Mouse (Mus musculus) hindbrain, embryonic 10.5 days (tissue): Measurements from ENCODE around the gene Hcls1. TPM values are rescaled to one million over a fixed set of nuclear protein-coding genes. Genes with fewer than 3 reads are reported as not detected.
A peak's percentile ranks its signal among the peaks of the same experiment; 100 is the strongest.

Experiments used
- DNase-seq: peaks from one replicate; pipeline ENCODE4 v3.0.0-alpha.2; 2017; ENCODE audit warnings: low spot score
- H3K27ac ChIP-seq: fragments of 300-500 bp; sonication (generic); 2 replicates; pipeline ENCODE4 v1.5.1; 2016; ENCODE audit warnings: mild to moderate bottlenecking, moderate library complexity
- H3K27me3 ChIP-seq: fragments of 300-500 bp; sonication (generic); 2 replicates; pipeline ENCODE4 v1.6.1; 2016; ENCODE audit warnings: mild to moderate bottlenecking; ENCODE audit not compliant: poor library complexity, insufficient read depth, severe bottlenecking
- H3K36me3 ChIP-seq: fragments of 300-500 bp; sonication (generic); 2 replicates; pipeline ENCODE4 v1.6.1; 2016; ENCODE audit warnings: mild to moderate bottlenecking, moderate library complexity
- H3K4me1 ChIP-seq: fragments of 300-500 bp; sonication (generic); replicated peaks from 2 replicates; pipeline ENCODE4 v1.6.1; 2016; ENCODE audit warnings: mild to moderate bottlenecking
- H3K4me3 ChIP-seq: fragments of 300-500 bp; sonication (generic); 2 replicates; pipeline ENCODE4 v1.5.1; 2016; ENCODE audit warnings: mild to moderate bottlenecking, moderate library complexity
- H3K9me3 ChIP-seq: fragments of 300-500 bp; sonication (generic); 2 replicates; pipeline ENCODE4 v1.6.1; 2016; ENCODE audit warnings: mild to moderate bottlenecking, moderate library complexity
- WGBS: fragments of 180-500 bp; shearing (Covaris S2); methylation state at CpG from one replicate; pipeline ENCODE4 v1.1.7; 2016; 5-methylcytosine and 5-hydroxymethylcytosine counted together
- polyA plus RNA-seq: library from polyadenylated mRNA; unstranded; fragments of >200 nt; fragmentation: Nextera tagmentation; extraction: Ambion mirVana; gene quantifications from 2 replicates; pipeline ENCODE4 v1.2.1, GENCODE M21; 2016

Hcls1 gene
- polyA plus RNA-seq, 1 experiment from 2014 or later = 2.8 TPM

DNA sequence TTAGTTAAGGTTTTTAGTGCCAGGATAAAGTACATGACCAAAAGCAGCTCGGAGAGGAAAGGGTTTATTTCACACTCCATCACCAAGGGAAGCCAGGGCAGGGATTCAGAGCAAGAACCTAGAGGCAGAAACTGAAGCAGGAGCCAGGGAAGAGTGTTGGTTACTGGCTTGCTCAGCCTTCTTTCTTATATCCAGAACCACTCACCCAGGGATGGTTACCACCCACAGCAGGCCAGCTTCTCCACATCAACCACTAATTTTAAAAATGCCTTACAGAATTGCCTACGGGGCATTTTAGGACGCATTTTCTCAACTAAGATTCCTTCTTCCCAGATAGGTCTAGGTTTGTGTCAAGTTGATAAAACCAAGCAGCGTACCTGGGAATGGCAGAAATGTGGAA, 28.6 kb downstream of the Hcls1 start:
- H3K27ac ChIP-seq = no peak overlapping the region
- 90% methylated on average over 4 of the region's 4 CpGs for WGBS
- H3K36me3 ChIP-seq = no peaks in the 10 kb centered on the region
- H3K4me3 ChIP-seq = no peak overlapping the region
- no peaks in the 10 kb centered on the region for H3K9me3 ChIP-seq
- DNase-seq = no peak
- H3K4me1 ChIP-seq = no peaks in the 10 kb centered on the region
- H3K27me3 ChIP-seq = no peaks in the 10 kb centered on the region

DNA sequence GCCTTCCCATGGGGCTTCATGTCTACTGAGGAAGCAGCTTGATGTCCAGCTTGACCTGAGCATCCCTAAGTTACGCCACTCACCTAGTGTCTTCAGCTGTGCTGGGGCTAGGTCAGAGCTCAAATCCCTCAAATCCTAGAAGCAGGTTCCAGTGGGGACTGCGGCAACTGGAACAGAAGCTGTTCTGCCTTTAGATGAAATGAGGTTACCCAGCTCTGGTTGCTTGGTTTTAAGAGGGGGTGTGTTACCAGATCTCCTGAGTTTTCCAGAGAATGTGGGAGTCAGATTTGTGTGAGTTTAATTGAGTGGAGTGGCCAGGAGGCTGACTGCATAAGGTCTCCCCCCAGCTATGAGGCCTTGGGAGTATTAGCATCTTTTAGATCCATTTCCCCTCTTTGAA, 44.3 kb downstream of the Hcls1 start:
- no peak overlapping the region for H3K27ac ChIP-seq
- H3K4me3 ChIP-seq = no peak overlapping the region
- DNase-seq = no peak
- 0 out of 2 replicates have a peak, but pooled peaks cover 3% of the 10 kb centered on the region for H3K9me3 ChIP-seq
- WGBS = 93% methylated on average over 2 of the region's 2 CpGs
- no peaks in the 10 kb centered on the region for H3K36me3 ChIP-seq
- no peaks in the 10 kb centered on the region for H3K4me1 ChIP-seq
- no peaks in the 10 kb centered on the region for H3K27me3 ChIP-seq

DNA sequence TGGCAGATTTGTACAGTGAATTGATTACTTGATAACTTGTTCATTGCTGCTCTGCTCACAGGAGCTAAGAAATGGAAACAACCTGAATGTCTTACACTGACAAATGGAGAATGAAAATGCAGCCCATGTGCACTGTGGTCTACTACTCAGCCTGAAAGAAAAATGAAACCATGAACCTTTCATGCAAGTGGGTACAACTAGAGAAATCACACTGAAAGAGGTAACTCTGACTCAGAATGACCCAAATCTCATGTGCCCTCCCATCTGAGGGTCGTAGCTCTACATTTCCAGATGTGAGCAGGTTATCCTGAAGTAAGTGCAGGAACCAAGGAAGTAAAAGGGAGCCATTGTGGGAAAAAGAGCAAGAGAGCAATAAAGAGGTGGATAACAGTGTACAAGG, 49.0 kb downstream of the Hcls1 start:
- 77% methylated on average over 1 of the region's 1 CpGs for WGBS

DNA sequence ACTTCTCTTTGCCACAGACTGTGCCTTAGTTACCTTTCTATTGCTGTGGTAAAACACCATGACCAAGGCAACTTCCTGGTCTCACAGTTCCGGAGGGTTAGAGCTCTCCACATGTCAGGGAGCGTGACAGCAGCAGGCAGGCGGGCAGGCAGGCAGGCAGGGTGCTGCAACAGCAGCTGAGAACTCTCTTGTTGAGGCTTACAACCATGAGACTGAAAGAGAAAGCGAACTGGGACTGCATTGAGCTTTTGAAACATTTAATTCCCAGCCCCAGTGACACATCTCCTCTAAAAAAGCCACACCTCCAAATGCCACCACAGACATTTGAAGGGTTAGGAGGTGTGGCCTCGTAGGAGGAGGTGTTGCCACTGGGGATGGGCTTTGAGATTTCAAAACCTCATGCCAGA, 50.9 kb downstream of the Hcls1 start:
- DNase-seq = no peak
- H3K27me3 ChIP-seq = no peaks in the 10 kb centered on the region
- H3K9me3 ChIP-seq = 0 out of 2 replicates have a peak, but pooled peaks cover 3% of the 10 kb centered on the region
- no peak overlapping the region for H3K27ac ChIP-seq
- H3K36me3 ChIP-seq = no peaks in the 10 kb centered on the region
- H3K4me1 ChIP-seq = peaks cover 9% of the 10 kb centered on the region; the same call in 1 of the 2 replicates
- 71% methylated on average over 5 of the region's 5 CpGs for WGBS
- H3K4me3 ChIP-seq = no peak overlapping the region

More for the DNA sequence above, 49.0 kb downstream of the Hcls1 start:
- no peak for DNase-seq
- Histone ChIP-seq H3K9me3 (0 out of 2 replicates have a peak, but pooled peaks cover 3% of the 10 kb centered on the region), H3K36me3 (no peaks in the 10 kb centered on the region), H3K27ac (no peak overlapping the region), H3K4me1 (no peaks in the 10 kb centered on the region; the same call in 1 of the 2 replicates), H3K27me3 (no peaks in the 10 kb centered on the region), H3K4me3 (no peak overlapping the region)

DNA sequence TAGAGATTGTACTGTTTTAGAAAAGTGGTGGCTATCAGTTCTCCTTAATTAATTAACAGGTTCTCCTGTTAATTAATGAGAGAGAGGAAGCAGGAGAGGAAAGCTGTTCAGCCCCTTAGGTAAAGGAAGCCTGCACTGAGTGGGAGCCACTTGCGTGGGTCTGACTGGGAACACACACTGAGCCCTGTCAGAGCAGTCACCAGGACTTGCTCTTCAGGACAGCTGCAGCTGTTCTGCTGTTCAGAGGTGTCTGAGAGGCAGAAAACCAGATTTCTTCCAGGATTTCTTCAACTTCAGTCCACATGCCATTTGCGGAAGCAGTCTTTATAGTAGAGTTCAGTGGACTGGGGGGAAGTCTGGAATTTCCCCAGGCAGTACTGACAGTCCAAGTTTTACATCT, 52.6 kb downstream of the Hcls1 start:
- no peaks in the 10 kb centered on the region for H3K9me3 ChIP-seq
- 75% methylated on average over 2 of the region's 2 CpGs for WGBS
- no peaks in the 10 kb centered on the region for H3K36me3 ChIP-seq
- peaks cover 9% of the 10 kb centered on the region; the same call in 1 of the 2 replicates for H3K4me1 ChIP-seq
- no peaks in the 10 kb centered on the region for H3K27me3 ChIP-seq
- no peak overlapping the region for H3K27ac ChIP-seq
- no peak overlapping the region for H3K4me3 ChIP-seq
- DNase-seq = no peak

DNA sequence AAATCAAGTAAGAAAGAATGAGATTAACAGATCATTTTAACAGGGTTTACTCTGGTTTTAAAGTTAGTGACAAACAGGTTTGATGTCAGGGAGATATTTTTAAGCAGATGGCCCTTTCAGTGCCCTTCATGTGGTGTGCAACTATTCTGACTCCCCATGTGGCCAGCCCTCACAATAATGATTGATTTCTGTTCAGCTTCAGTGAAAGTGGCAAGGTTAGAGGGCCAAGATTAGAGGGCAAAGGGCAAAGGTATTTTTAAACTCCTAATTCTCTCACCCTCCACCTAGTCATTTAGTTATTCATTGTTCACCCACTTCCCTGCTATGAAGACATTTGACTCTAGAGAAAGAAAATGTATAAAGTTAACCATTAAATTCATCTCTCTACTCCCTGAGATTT, 53.3 kb downstream of the Hcls1 start:
- no peaks in the 10 kb centered on the region for H3K27me3 ChIP-seq
- H3K27ac ChIP-seq = no peak overlapping the region
- no peaks in the 10 kb centered on the region for H3K36me3 ChIP-seq
- no peak for DNase-seq
- H3K4me1 ChIP-seq = peaks cover 9% of the 10 kb centered on the region; the same call in 1 of the 2 replicates
- no peak overlapping the region for H3K4me3 ChIP-seq
- no peaks in the 10 kb centered on the region for H3K9me3 ChIP-seq

DNA sequence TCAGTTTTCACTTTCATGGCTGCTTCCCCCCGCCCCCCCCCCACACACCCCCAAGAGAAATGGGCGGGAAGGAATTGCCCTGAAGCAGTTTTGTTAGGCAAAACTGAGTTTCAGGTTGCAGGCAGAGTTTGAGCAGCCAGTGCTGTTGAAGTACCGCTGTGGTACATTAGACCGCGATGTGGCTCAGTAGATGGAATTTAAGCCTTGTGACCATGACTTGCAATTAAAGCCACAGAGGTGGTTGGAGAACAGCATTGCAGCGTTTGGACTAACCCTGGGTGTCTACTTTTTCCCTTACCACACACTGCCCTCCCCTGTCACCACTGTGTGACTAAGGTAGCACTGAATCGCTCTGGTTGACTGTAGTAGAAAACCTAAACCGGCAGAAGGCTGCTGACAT, 54.7 kb downstream of the Hcls1 start:
- DNase-seq = peak; percentile 8
- Histone ChIP-seq H3K27me3 (no peaks in the 10 kb centered on the region), H3K4me1 (peaks cover 9% of the 10 kb centered on the region; the same call in 1 of the 2 replicates), H3K36me3 (no peaks in the 10 kb centered on the region), H3K4me3 (no peak overlapping the region), H3K27ac (no peak overlapping the region), H3K9me3 (no peaks in the 10 kb centered on the region)
- 75% methylated on average over 8 of the region's 8 CpGs for WGBS

DNA sequence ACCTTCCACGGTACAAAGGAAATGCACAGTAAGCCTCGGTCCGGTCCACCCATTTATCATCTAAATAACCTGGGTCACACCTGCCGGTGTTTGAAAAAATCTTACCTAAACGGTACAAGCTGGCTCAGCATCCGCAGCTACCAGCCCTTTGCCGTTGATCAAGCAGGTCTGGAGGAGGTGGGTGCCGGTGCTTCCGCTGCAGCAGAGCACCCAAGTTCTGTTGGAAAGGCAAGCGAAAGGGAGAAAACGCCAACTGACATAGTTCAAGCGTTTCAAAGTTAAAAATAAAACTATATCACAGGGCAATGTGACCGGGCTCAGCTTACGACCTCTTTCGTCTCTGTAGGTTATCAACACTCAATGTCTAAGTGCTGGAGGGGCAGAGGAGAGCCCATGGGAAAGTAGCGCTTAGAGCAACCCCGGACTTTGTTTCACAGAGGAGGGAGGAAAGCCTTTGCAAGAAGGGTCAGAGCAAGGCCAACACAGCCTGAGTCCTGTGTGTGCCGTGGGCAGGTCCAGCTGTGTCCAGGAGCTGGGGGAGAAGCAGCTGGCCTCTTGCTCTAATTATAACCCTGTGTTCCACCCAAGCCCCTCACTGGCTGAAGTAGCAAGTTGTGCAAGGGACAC, 55.3 kb downstream of the Hcls1 start, which contains the start of gene Fbxo40:
Gene Fbxo40, minus strand, starts transcription at position 469 of the 627 bp plus-strand sequence.
- Histone ChIP-seq H3K9me3 (no peaks in the 10 kb centered on the region), H3K4me3 (no peak within 1 kb of the TSS), H3K27me3 (no peaks in the 10 kb centered on the region), H3K36me3 (no peaks in the 10 kb centered on the region), H3K27ac (peak within 1 kb of the TSS; percentile 56; the same call in 1 of the 2 replicates), H3K4me1 (peaks cover 9% of the 10 kb centered on the region; the same call in 1 of the 2 replicates)
- no peak for DNase-seq
- WGBS = 79% methylated on average over 18 of the region's 18 CpGs

DNA sequence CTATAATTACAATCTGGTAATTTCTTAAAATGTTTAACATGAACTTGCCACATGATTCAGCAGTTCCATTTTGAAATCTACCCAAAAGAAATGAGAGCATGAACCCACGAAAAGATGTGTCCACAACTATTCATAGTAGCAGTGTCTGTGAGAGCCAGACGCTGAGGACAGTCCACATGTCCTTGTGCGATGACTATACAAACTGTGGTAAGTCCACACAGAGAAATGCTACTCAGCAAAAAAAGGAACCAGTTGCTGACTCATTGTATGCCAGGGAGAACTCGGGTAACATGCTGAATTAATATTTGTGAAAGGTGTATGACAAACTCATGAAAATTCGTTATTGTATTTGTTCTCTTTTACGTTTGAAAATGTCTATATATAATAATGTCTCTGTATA, 62.9 kb downstream of the Hcls1 start:
- H3K27ac ChIP-seq = no peak overlapping the region
- H3K4me3 ChIP-seq = no peak overlapping the region
- WGBS = 88% methylated on average over 6 of the region's 6 CpGs
- DNase-seq = no peak
- H3K27me3 ChIP-seq = no peaks in the 10 kb centered on the region
- H3K9me3 ChIP-seq = no peaks in the 10 kb centered on the region
- H3K36me3 ChIP-seq = no peaks in the 10 kb centered on the region
- no peaks in the 10 kb centered on the region for H3K4me1 ChIP-seq

DNA sequence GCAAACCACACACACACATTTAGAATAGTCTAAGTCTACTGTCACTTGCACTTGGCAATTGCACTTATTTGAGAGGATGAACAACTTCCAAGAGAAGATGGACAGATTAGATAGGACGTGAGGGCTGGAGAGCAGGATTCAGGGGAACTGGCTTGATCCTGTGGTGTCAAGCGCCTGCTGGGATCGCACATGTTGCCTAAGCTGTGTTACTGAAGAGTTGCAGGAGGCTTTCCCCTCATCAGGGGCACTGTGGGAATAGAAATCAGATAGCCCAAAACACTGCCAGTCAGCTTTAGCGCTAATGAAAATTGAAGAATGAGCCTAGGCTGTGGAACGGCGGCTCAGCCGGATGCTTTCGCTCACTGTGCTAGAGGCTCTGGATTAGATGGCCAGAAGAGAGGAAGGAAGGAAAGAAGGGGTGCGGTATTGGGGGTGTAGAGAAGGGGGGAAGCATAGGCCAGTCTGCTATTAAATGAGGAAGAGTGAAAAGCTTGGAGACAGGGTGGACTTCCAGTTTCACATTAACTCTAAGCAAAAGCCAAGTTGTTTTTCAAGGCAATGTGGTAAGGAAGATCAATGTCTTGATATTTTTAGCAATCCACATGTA, 64.7 kb downstream of the Hcls1 start:
- 72% methylated on average over 9 of the region's 9 CpGs for WGBS
- DNase-seq = no peak
- Histone ChIP-seq H3K4me1 (no peaks in the 10 kb centered on the region), H3K27me3 (no peaks in the 10 kb centered on the region), H3K4me3 (no peak overlapping the region), H3K27ac (no peak overlapping the region), H3K36me3 (no peaks in the 10 kb centered on the region), H3K9me3 (no peaks in the 10 kb centered on the region)

DNA sequence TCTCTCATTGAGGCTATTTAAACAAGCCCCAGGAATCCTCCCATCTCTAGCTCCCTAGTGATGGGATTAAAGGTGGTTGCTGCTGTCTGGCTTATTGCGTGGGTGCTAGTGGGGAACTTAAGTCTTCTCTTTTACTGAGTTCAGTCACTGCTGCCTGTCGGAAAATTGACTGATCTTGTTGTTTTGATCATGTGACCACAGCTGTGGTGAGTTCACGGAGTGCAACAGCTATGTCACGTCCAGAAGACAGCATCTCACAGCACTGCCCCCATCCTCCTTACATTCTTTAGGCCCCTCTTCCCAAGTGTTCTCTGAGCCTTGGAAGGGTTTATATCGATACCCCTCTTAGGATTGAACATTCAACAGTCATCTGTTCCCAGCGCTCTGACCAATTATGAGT, 74.5 kb downstream of the Hcls1 start:
- no peak overlapping the region for H3K4me3 ChIP-seq
- no peaks in the 10 kb centered on the region for H3K27me3 ChIP-seq
- 75% methylated on average over 6 of the region's 6 CpGs for WGBS
- no peak for DNase-seq
- H3K36me3 ChIP-seq = peaks cover 3% of the 10 kb centered on the region
- H3K9me3 ChIP-seq = no peaks in the 10 kb centered on the region
- peaks cover 16% of the 10 kb centered on the region for H3K4me1 ChIP-seq
- no peak overlapping the region for H3K27ac ChIP-seq

DNA sequence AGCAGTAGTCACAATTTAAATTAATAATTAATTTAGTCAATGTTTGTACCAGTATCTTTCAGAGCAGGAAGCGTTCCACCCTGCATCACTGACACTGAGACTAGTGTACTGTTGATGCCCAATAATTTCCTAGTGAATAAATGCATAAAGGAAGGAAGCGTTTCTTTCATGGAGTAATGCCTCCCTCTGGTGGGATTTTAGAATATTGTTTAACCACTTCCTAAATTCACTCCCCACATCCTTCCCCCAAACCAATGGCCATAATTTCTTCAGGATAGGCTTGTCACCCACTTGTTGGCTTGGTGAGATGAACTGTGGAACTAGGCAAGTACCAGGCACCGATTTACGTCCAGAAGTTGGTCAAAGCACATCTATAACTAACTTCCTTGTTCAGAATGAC, 75.6 kb downstream of the Hcls1 start:
- 67% methylated on average over 4 of the region's 4 CpGs for WGBS
- Histone ChIP-seq H3K27ac (no peak overlapping the region), H3K4me3 (no peak overlapping the region), H3K27me3 (no peaks in the 10 kb centered on the region), H3K36me3 (peaks cover 10% of the 10 kb centered on the region), H3K9me3 (no peaks in the 10 kb centered on the region), H3K4me1 (peaks cover 16% of the 10 kb centered on the region)
- DNase-seq = no peak

DNA sequence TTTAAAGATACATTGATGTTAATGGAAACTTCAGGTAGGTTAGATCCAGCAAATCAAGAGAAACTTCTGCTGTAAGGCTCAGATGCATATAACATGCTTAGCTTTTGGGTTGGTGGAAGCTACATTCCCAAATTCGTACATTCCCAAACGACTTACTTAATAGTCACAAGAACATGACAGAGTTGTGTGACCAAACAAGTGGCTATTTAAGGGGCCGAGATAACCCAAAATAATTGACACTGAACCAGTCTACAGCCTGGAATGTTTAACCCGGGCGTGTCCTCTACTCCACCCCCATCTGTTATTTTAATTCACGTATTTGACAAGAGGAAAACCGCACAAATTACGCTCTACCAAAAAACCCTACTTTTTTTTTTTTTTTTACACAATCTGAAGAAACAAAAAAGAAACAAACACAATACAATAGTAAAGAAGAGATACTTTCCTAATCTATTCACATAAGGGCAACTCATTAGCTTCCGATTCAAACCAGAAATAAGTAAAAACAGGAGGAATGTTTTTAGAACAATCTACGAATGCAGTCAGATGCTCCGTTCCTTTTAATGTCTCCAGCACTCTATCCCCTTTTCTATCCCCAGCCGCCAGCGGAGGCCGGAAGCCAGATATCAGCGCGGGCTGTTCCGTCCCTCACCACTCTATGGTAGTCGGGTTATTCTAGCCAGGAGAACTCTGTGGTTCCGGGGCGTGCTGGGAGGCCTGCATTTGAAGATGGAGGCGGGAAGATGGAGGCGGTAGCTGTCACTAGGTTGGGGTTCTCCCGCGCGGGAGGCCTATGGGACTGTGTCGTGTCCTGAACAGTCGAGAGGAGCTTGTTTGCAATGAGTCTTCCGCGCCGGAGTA, 76.5 kb downstream of the Hcls1 start, which contains the start of gene Polq:
Gene Polq, plus strand, starts transcription at position 726 of the 861 bp plus-strand sequence.
- no peaks in the 10 kb centered on the region for H3K27me3 ChIP-seq
- peak within 1 kb of the TSS; percentile 86 for H3K27ac ChIP-seq
- no peaks in the 10 kb centered on the region for H3K9me3 ChIP-seq
- peaks cover 16% of the 10 kb centered on the region for H3K36me3 ChIP-seq
- WGBS = 7% methylated on average over 30 of the region's 30 CpGs
- peak; percentile 90 for DNase-seq
- H3K4me3 ChIP-seq = peak within 1 kb of the TSS; percentile 96
- H3K4me1 ChIP-seq = peaks cover 16% of the 10 kb centered on the region
